Mouse (Mus musculus): Measurements from ENCODE around the gene Gm38655.
"Not testable (repeated sequence)": the region's sequence is repeated elsewhere in the genome, so short reads cannot be mapped to it uniquely, and the experiment has no call there.

The Gm38655 gene

GRCm38 (mm10) chr17:25172558-25172957 lies 2.7 kb downstream of the Gm38655 start:
- intact Hi-C loops (cut with DNase I): no loop called here

DNA sequence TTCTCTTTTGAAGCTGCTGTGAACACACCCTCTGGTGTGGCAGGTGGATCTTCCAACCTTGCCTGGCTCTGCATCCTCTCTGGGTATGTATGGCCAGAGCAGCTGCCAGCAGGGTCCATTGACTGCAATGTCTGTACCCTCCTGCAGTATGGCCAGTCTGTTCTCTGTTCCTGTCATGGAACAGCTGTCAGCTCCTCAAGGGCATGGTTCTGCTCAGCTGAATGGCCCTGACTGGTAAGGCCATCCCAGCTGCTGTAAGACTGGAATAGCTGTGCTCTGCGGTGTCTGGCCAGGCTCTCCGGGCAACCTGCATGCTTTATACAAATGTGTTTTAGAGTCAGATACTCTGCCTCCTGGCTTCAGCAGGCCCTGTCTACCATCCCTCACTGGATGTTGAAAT lies 5.6 kb downstream of the Gm38655 start:
- intact Hi-C loops (cut with DNase I): no loop called here

GRCm38 (mm10) chr17:25165970-25166671 lies 9.2 kb downstream of the Gm38655 start:
- intact Hi-C loops (cut with DNase I): no loop called here

DNA sequence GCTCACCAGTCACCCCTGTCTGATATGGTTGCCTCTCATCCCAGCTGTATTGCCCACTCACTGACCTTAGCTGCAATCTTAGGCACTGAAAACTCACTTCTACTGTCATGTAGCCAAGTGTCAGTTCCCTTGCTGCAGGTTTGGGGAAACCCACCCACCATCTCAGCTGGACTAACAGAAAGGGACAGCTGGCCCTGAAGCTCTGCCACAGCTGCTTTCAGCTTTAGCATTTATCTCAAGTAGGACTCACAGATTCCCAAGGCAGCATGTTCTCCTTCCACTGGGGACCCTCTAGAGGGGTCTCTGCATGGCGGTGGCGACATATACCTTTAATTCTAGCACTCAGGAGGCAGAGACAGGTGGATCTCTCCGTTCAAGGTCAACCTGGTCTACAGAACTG lies 10.5 kb downstream of the Gm38655 start:
- intact Hi-C loops (cut with DNase I): no loop called here

DNA sequence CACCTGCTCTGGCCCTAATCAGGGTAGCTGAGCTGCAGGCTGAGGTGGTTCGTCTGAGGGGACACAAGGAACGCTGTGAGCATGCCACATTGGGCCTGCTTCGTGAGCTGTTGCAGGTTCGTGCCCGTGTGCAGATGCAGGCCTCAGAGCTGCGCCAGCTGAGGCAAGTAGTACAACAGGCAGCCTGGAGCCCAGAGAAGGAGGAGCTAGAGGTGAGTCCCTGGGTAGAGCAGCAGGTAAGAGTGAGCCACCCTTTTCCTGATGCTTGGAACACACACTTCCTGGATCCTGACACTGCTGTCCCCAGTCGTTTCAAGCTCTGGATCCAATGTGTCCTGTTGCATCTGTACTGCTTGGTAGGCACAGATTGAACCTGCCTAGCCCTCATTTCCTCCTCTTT lies 11.9 kb downstream of the Gm38655 start:
- intact Hi-C loops (cut with DNase I): no loop called here

- intact Hi-C loops (cut with DNase I): no loop called here
These were observed 13.1 kb downstream of the Gm38655 start, which contains the start of gene Ccdc154 for GRCm38 (mm10) chr17:25162161-25162560. Gene Ccdc154, plus strand, starts transcription at chr17:25162461.

DNA sequence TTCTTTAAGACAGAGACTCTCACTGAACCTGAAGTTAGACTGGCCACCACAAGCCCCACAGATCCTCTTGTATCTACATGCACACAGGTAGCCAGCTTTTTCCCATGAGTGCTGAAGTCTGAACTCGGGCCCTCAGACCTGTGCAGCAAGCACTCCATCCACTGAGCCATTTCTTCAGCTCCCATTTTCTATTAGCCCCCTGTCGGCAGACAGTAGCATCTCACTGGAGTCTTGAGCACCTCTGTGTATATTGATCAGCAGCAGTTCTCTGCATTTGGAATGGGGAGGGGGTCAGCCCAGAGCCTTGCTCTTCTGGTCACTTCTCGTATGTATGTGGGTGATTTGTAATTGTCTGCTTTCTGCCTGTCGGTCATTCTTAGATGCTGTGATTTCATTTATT lies 35.3 kb downstream of the Gm38655 start:
- intact Hi-C loops (cut with DNase I): no loop called here

DNA sequence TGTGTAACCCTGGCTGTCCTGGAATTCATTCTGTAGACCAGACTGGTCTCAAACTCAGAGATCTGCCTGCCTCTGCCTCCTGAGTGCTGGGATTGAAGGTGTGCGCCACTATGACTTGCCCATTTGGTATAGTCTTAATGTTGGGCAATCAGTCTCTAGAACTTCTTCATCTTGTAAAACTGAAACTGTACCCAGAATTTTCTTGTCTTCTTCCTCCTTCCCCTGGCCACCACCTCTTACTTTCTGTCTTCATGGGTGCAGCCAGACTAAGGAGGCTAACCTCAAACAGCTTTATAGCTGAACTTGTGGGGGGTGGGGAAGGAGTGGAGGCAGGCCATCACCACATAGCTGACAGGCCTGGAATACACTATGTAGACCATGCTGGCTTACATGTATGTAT lies 36.5 kb downstream of the Gm38655 start:
- intact Hi-C loops (cut with DNase I): no loop called here

- intact Hi-C loops (cut with DNase I): no loop called here
These were observed 39.6 kb downstream of the Gm38655 start for GRCm38 (mm10) chr17:25135622-25136021.

DNA sequence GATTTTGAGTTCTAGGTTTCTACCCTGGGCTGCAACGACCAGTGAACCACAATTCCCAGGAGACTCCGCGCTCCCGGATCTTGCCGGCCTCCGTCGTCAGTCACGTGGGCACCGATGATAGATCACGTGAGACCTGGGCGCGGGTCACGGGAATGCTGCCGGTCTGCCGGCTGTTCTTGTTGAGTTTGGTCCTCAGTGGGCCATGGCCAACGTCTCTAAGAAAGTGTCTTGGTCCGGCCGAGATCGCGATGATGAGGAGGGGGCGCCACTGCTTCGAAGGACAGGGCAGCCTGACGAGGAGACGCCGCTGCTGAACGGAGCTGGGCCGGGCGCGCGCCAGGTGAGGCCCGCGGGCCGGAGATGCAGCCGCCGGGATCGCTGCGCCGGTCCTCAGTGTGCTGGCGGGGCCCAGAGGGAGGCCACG lies 42.0 kb downstream of the Gm38655 start, which contains the start of gene Clcn7:
TSS of gene Clcn7 (plus strand) at position 117 of the 424 bp plus-strand sequence.
- intact Hi-C loops (cut with DNase I): loop anchor here (5.0 kb wide), 1 partner anchor 44 kb away; the partner anchor contains the start of gene Gm38655

DNA sequence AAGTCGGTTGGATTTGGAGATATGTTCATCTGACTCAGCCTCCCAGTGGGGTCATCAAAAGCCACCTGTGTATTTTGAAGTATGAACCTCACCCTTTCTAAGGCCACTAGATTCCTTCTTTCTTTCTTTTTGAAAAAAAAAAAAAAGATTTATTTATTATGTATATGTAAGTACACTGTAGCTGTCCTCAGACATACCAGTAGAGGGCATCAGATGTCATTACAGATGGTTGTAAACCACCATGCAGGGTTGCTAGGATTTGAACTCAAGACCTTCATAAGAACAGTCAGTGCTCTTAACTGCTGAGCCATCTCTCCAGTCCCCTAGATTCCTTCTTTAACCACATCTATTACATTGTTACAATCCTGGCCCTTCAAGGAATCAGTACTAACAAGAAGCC lies 45.2 kb downstream of the Gm38655 start:
- intact Hi-C loops (cut with DNase I): loop anchor here (5.0 kb wide), 1 partner anchor 47 kb away; the partner anchor contains the start of gene Gm38655

- intact Hi-C loops (cut with DNase I): no loop called here
These were observed 47.6 kb downstream of the Gm38655 start for GRCm38 (mm10) chr17:25127681-25128080.

GRCm38 (mm10) chr17:25127079-25127478 lies 48.2 kb downstream of the Gm38655 start:
- intact Hi-C loops (cut with DNase I): no loop called here

GRCm38 (mm10) chr17:25125442-25126060 lies 49.7 kb downstream of the Gm38655 start:
- intact Hi-C loops (cut with DNase I): not testable (repeated sequence)

DNA sequence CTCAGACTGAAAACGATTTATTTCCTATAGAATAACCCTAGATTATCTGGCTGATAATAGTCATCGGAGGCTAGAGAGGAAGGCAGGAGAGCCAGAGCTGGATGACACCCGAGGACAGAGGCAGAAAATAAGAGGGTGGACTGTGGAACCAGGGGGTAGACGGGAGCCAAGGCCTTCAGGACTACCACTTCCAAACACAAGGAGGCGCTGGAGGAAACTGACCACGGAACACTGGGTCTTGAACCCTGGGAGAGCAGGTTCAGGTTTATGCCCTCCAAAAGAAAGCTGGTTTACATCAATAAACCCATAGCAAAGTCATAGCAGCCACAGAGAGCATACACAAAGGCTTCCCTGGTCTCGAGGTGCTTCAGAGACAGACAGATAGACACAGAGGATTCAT lies 51.3 kb downstream of the Gm38655 start:
- intact Hi-C loops (cut with DNase I): loop anchor here (5.0 kb wide), 1 partner anchor 148 kb away; the partner anchor contains the start of gene Ube2i
